Mouse (Mus musculus) embryo, embryonic 10.5 days (tissue): ENCODE results near the gene Pcsk5.

Source experiments
- DNase-seq: peaks from one replicate; pipeline ENCODE4 v3.0.0-alpha.2; 2015; ENCODE audit warnings: low spot score

The Pcsk5 gene

GRCm38 (mm10) chr19:17806626-17807025 lies 30.8 kb downstream of the Pcsk5 start:
- no peak for DNase-seq

GRCm38 (mm10) chr19:17800798-17801197 lies 36.6 kb downstream of the Pcsk5 start:
- DNase-seq: no peak

GRCm38 (mm10) chr19:17799419-17800185 lies 37.8 kb downstream of the Pcsk5 start:
- no peak for DNase-seq

GRCm38 (mm10) chr19:17793457-17793856 lies 44.0 kb downstream of the Pcsk5 start:
- DNase-seq: no peak

- no peak for DNase-seq
These were observed 45.9 kb downstream of the Pcsk5 start for GRCm38 (mm10) chr19:17791485-17792052.

GRCm38 (mm10) chr19:17788617-17789317 lies 48.7 kb downstream of the Pcsk5 start:
- no peak for DNase-seq

- no peak for DNase-seq
These were observed 50.7 kb downstream of the Pcsk5 start for GRCm38 (mm10) chr19:17786744-17787143.

- no peak for DNase-seq
These were observed 52.8 kb downstream of the Pcsk5 start for GRCm38 (mm10) chr19:17784401-17785192.

- DNase-seq: no peak
These were observed 54.2 kb downstream of the Pcsk5 start for GRCm38 (mm10) chr19:17783231-17783630.

- DNase-seq: no peak
These were observed 56.1 kb downstream of the Pcsk5 start for GRCm38 (mm10) chr19:17781323-17781722.

GRCm38 (mm10) chr19:17775943-17776342 lies 61.5 kb downstream of the Pcsk5 start:
- DNase-seq: no peak

GRCm38 (mm10) chr19:17775097-17775496 lies 62.3 kb downstream of the Pcsk5 start:
- no peak for DNase-seq

GRCm38 (mm10) chr19:17774061-17774460 lies 63.4 kb downstream of the Pcsk5 start:
- no peak for DNase-seq

- DNase-seq: no peak
These were observed 67.6 kb downstream of the Pcsk5 start for GRCm38 (mm10) chr19:17769610-17770399.

- DNase-seq: no peak
These were observed 72.4 kb downstream of the Pcsk5 start for GRCm38 (mm10) chr19:17765001-17765400.

GRCm38 (mm10) chr19:17762740-17763139 lies 74.7 kb downstream of the Pcsk5 start:
- no peak for DNase-seq

- DNase-seq: no peak
These were observed 75.8 kb downstream of the Pcsk5 start for GRCm38 (mm10) chr19:17761678-17762077.

GRCm38 (mm10) chr19:17752841-17753240 lies 84.6 kb downstream of the Pcsk5 start:
- DNase-seq: no peak

GRCm38 (mm10) chr19:17748331-17748730 lies 89.1 kb downstream of the Pcsk5 start:
- DNase-seq: no peak

GRCm38 (mm10) chr19:17745380-17745779 lies 92.1 kb downstream of the Pcsk5 start:
- no peak for DNase-seq

GRCm38 (mm10) chr19:17744474-17745069 lies 92.9 kb downstream of the Pcsk5 start:
- DNase-seq: no peak
